Mouse (Mus musculus) hindbrain, embryonic 15.5 days (tissue): ENCODE results near the gene Kcnk18. TPM values are rescaled to one million over a fixed set of nuclear protein-coding genes. Genes with fewer than 3 reads are reported as not detected.

Experiments
- ATAC-seq: fragments of 200-750 bp; cut with Nextera tagmentation; 2 replicates; pipeline ENCODE4 v1.8.0; 2017; ENCODE audit warnings: low read depth, moderate number of reproducible peaks, moderate TSS enrichment; ENCODE audit not compliant: low FRiP score
- H3K27ac ChIP-seq: fragments of 300-500 bp; sonication (generic); replicated peaks from 2 replicates; pipeline ENCODE4 v1.5.1; 2015; ENCODE audit warnings: mild to moderate bottlenecking, inconsistent platforms
- H3K27me3 ChIP-seq: fragments of 300-500 bp; sonication (generic); 2 replicates; pipeline ENCODE4 v1.6.1; 2015; ENCODE audit warnings: control low read depth, inconsistent platforms
- H3K36me3 ChIP-seq: fragments of 300-500 bp; sonication (generic); 2 replicates; pipeline ENCODE4 v1.6.1; 2015; ENCODE audit warnings: control low read depth, inconsistent platforms
- H3K4me1 ChIP-seq: fragments of 300-500 bp; sonication (generic); replicated peaks from 2 replicates; pipeline ENCODE4 v1.6.1; 2015; ENCODE audit warnings: control low read depth, inconsistent platforms
- H3K4me2 ChIP-seq: fragments of 300-500 bp; sonication (generic); 2 replicates; pipeline ENCODE4 v1.6.1; 2015; ENCODE audit warnings: moderate library complexity, mild to moderate bottlenecking, inconsistent platforms
- H3K4me3 ChIP-seq: fragments of 300-500 bp; sonication (generic); 2 replicates; pipeline ENCODE4 v1.5.1; 2015; ENCODE audit warnings: mild to moderate bottlenecking, inconsistent platforms
- H3K9ac ChIP-seq: fragments of 300-500 bp; sonication (generic); 2 replicates; pipeline ENCODE4 v1.6.1; 2015; ENCODE audit warnings: inconsistent platforms
- H3K9me3 ChIP-seq: fragments of 300-500 bp; sonication (generic); 2 replicates; pipeline ENCODE4 v1.6.1; 2016; ENCODE audit warnings: control low read depth, inconsistent platforms
- WGBS: fragments of 180-500 bp; shearing (Covaris S2); methylation state at CpG from one replicate; pipeline ENCODE4 v1.1.7; 2015; 5-methylcytosine and 5-hydroxymethylcytosine counted together
- polyA plus RNA-seq: library from polyadenylated mRNA; unstranded; fragments of >200 nt; fragmentation: Nextera tagmentation; extraction: Ambion mirVana; gene quantifications from 2 replicates; pipeline ENCODE4 v1.2.1, GENCODE M21; 2015

Kcnk18 gene
- 0.04 and 0.10 TPM in 2 replicates for polyA plus RNA-seq

DNA sequence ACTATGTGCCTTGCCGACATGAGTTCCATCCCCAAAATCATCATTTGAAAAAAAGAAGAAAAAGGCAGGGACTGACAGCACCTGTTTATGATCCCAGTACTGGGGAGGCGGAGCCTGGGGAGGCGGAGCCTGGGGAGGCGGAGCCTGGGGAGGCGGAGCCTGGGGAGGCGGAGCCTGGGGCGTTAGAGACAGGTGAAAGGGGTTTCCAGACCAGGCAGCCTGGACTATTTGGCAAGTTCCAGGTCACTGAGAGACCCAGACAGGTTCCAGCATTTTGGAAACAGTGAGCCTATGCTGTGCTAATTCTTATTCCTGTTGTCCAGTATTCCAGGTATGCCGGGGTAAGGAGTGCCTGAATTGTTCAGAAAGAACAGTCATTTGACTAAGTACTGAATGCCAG, at the start of gene Kcnk18:
Kcnk18 (plus strand) TSS at position 224 of the 400 bp plus-strand sequence.
- ATAC-seq = no peak
- no peak within 1 kb of the TSS for H3K9ac ChIP-seq
- H3K9me3 ChIP-seq = no peaks in the 10 kb centered on the region
- H3K4me3 ChIP-seq = no peak within 1 kb of the TSS
- peaks cover 24% of the 10 kb centered on the region; the same call in 1 of the 2 replicates for H3K27me3 ChIP-seq
- no peak within 1 kb of the TSS for H3K4me2 ChIP-seq
- no peaks in the 10 kb centered on the region for H3K4me1 ChIP-seq
- WGBS = 92% methylated on average over 8 of the region's 8 CpGs
- no peak within 1 kb of the TSS for H3K27ac ChIP-seq
- H3K36me3 ChIP-seq = no peaks in the 10 kb centered on the region

DNA sequence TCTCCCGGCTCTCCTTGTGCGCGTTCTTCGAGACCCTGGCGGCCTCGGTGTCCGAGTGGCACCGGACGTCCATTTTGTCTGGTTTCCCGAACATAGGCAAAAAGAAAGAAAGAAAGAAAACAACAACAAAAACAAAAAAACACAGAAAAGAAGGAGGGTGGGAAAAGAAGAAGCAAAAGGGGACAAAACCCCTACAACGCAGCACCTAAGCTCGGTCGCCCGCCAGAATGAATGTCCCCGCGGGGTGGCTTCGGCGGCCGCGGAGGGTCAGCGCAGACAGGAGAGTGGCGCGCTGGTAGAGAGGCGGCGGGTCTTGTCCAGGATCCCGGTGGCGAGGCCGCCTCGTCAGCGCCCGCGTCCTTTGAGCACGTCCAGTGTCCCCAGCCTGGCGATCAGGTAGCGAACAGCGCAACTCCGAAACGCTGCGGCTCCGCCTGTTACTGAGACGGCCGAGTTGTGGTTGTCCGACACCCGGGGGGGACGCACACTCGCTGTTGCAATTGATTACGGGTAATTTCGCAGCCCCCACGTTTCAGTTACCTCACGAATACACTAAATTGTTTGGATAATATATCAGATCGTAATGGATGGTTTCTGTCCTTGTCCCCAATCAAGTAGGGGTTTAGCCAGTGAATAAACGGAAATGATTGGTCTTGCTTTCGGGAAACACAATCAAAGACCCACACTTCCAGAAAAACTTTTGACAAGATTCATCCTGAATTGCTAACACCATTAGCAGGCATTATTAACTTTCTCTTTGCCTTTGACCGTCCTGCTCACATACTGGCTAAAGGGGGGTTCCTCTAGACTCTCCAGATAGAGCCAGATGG, 48.9 kb upstream of the Kcnk18 start, which contains the start of gene Vax1:
Vax1 (minus strand) TSS at position 121 of the 830 bp plus-strand sequence.
- H3K4me1 ChIP-seq = peaks cover 25% of the 10 kb centered on the region
- H3K27me3 ChIP-seq = peaks cover 89% of the 10 kb centered on the region
- H3K4me3 ChIP-seq = peak within 1 kb of the TSS; percentile 4
- H3K9ac ChIP-seq = no peak within 1 kb of the TSS
- no peak for ATAC-seq
- under 1% methylated on average over 54 of the region's 54 CpGs for WGBS
- no peak within 1 kb of the TSS for H3K27ac ChIP-seq
- H3K4me2 ChIP-seq = peak within 1 kb of the TSS; percentile 40
- no peaks in the 10 kb centered on the region for H3K36me3 ChIP-seq
- no peaks in the 10 kb centered on the region for H3K9me3 ChIP-seq

DNA sequence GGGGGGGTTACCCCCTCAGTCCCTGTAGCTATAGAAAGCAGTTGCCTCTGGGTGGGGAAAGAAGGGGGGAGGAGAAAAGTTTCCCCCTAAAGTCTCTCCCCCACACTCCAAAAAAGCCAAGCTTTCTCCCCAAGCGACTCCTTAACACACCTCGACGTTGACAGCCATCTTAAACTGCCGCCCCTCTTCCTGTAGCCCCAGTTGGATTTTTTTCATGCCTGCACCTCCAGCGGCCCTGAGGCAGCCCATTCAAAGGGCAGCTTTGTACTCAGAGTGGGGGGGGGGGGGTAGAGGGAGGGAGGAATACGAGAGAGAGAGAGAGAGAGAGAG, 48.3 kb upstream of the Kcnk18 start:
- Histone ChIP-seq H3K4me1 (peaks cover 25% of the 10 kb centered on the region), H3K4me3 (no peak overlapping the region)

DNA sequence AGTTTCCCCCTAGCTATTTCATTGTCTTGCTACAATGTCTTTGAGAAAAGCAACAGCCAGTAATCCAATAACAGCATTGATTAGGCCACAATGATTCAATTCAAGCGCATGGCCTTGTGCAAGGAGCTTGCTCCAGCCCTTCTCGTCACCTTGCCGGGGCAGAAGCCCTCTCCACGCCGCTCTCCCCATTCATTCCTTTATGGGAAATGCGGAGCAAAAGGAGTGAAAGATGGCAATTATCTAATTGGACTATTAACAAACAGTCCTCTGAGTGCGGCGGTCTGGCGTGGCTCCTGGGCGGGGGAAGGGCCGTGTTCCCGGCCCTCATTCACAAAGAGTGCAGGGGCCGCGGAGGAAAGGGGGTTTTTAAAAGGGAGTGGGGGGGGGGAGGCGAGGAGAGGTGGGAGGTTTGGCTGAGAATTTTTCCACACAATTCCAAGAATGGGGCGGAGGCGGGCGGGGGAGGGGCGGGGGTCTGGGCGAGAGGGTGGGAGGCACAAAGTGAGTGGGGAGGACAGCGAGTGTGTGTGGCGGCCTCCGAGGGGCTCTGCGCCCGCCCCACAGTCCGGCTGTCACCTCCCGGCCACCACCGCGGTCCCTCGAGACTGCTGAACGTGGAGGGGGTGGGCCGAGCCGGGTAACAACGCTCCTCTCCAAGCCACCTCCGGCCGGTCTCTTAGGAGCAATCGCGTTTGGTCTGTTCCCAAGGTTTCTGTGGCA, 47.7 kb upstream of the Kcnk18 start:
- Histone ChIP-seq H3K27ac (no peak overlapping the region), H3K36me3 (no peaks in the 10 kb centered on the region), H3K9ac (no peak overlapping the region), H3K27me3 (peaks cover 90% of the 10 kb centered on the region), H3K4me2 (peak overlapping the region; percentile 23), H3K4me3 (no peak overlapping the region), H3K4me1 (peaks cover 21% of the 10 kb centered on the region), H3K9me3 (no peaks in the 10 kb centered on the region)
- no peak for ATAC-seq
- 1% methylated on average over 36 of the region's 38 CpGs for WGBS

More for the DNA sequence above, 48.3 kb upstream of the Kcnk18 start:
- ATAC-seq = no peak
- H3K27ac ChIP-seq = no peak overlapping the region
- under 1% methylated on average over 6 of the region's 6 CpGs for WGBS
- H3K9me3 ChIP-seq = no peaks in the 10 kb centered on the region
- no peak overlapping the region for H3K4me2 ChIP-seq
- H3K9ac ChIP-seq = no peak overlapping the region
- H3K27me3 ChIP-seq = peaks cover 89% of the 10 kb centered on the region
- no peaks in the 10 kb centered on the region for H3K36me3 ChIP-seq

DNA sequence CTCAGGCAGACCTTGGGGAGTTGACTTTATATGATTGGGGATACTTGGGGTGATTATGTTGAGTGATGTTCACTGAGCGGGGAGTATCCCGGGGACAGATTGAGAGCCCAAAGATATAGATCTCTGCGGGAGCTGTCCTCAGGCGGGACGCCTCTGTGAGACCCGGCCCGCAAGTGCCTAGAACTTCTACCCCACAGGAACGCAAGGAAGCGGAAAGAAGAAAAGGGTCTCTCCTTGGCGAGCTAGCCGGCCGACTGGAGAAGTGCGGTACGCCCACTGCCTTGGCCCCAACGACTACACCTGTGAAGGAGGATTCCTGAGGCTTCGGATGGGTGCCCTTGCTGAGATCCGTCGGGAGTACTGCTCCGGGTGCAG, 47.2 kb upstream of the Kcnk18 start:
- no peak for ATAC-seq
- H3K27ac ChIP-seq = no peak overlapping the region
- no peak overlapping the region for H3K4me3 ChIP-seq
- no peaks in the 10 kb centered on the region for H3K36me3 ChIP-seq
- peaks cover 15% of the 10 kb centered on the region for H3K4me1 ChIP-seq
- H3K9ac ChIP-seq = no peak overlapping the region
- peaks cover 89% of the 10 kb centered on the region for H3K27me3 ChIP-seq
- H3K4me2 ChIP-seq = no peak overlapping the region
- WGBS = under 1% methylated on average over 19 of the region's 19 CpGs
- H3K9me3 ChIP-seq = no peaks in the 10 kb centered on the region

DNA sequence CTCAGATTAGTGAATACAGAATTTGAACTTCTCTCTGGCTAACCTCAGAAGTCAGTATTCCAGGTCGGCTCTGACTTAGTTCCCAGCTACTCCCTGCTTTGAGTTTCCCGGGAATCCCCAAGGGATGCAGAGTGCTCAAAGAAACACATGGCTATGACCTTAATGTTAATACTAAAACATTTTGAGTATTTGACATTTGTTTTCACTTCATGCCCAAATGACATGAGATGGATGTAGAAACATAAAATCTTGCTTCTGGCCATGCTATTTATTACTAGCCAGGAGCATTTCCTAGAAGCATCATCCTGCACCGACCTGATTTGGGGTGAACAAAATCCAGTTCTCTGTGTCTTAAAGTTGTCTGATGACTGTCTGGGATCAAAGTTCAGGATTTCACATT, 46.2 kb upstream of the Kcnk18 start:
- H3K27ac ChIP-seq = no peak overlapping the region
- no peak overlapping the region for H3K4me3 ChIP-seq
- H3K9me3 ChIP-seq = no peaks in the 10 kb centered on the region
- H3K36me3 ChIP-seq = no peaks in the 10 kb centered on the region
- H3K4me2 ChIP-seq = no peak overlapping the region
- peaks cover 89% of the 10 kb centered on the region for H3K27me3 ChIP-seq
- H3K9ac ChIP-seq = no peak overlapping the region
- H3K4me1 ChIP-seq = peaks cover 14% of the 10 kb centered on the region
- WGBS = 4% methylated on average over 3 of the region's 3 CpGs
- no peak for ATAC-seq

DNA sequence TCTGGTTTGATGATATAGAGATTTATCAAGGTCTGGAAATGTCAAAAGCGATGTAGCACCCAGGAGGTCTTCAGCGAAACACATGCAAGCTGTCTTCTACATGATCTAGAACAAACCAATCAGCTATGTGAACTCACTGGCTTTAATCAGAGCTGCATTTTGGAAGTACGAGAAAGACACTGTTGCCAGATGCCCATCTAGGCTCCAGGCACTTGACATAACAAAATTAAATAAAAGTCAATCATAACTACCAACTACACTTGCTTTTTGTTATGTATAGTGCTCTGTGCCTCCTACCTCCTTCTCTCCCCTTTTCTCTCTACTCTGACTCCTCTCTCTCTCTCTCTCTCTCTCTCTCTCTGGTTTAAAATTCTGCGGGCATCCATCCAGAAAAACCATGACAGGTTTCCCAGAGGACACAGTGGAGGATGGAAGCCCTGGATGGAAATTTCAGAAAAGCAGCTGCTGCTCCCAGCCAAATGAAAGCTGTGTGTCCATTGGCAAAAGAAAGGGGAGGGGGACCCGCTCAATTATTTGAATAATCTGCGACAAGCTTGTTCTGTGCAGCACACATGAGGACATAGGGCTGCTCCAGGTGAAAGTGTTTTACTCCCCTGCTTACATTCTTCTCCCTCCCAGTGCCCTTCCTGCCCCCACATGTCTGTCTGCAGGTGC, 45.5 kb upstream of the Kcnk18 start:
- Histone ChIP-seq H3K9ac (no peak overlapping the region), H3K27me3 (peaks cover 88% of the 10 kb centered on the region), H3K9me3 (no peaks in the 10 kb centered on the region), H3K27ac (no peak overlapping the region), H3K4me1 (peaks cover 14% of the 10 kb centered on the region), H3K4me2 (no peak overlapping the region), H3K36me3 (no peaks in the 10 kb centered on the region), H3K4me3 (no peak overlapping the region)
- 11% methylated on average over 6 of the region's 6 CpGs for WGBS
- no peak for ATAC-seq

DNA sequence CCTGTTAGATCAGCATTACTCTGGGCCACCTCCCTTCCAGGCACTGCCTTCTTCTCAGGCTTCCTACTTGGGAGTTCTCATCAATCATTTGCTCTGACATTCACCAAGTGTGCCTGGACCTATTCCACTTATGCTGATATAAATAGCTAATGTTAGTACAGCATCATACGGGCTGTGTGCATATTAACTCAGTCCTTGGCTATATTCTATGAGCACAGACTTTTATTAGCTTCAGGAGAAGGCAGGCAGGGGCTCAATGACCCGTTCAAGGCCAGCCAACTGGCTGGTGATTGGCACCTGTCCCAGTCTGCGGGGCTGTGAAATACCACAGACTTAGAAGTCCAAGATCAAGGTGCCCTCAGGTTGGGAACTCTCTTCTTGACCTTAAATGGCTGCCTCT, 35.0 kb upstream of the Kcnk18 start:
- H3K36me3 ChIP-seq = no peaks in the 10 kb centered on the region
- H3K4me1 ChIP-seq = no peaks in the 10 kb centered on the region
- 41% methylated on average over 3 of the region's 3 CpGs for WGBS
- H3K4me3 ChIP-seq = no peak overlapping the region
- H3K9me3 ChIP-seq = no peaks in the 10 kb centered on the region
- no peak overlapping the region for H3K27ac ChIP-seq
- no peak for ATAC-seq
- peaks cover 71% of the 10 kb centered on the region for H3K27me3 ChIP-seq
- no peak overlapping the region for H3K4me2 ChIP-seq
- no peak overlapping the region for H3K9ac ChIP-seq

DNA sequence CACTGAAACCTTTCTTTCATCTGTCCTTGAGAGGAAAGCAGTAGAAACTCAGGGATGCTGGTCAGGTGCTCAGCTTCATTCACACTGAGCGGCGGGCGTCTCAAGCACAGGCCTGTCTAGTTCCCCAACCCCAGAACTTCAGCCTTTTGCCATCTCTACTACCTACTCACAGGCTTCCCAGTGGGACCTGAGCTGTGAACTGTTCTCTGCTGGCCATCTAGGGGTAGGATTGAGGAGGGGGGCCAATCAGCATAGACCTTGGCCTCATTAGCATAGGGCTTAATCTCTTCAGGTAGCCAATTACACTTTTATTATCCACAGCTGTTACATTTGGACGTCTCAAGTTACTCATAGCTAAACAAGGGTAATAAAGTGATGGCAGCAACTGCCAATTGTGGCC, 30.0 kb upstream of the Kcnk18 start:
- Histone ChIP-seq H3K9ac (no peak overlapping the region), H3K9me3 (no peaks in the 10 kb centered on the region), H3K36me3 (no peaks in the 10 kb centered on the region), H3K4me1 (0 out of 2 replicates have a peak, but pooled peaks cover 2% of the 10 kb centered on the region), H3K27me3 (peaks cover 86% of the 10 kb centered on the region), H3K4me3 (no peak overlapping the region), H3K4me2 (no peak overlapping the region), H3K27ac (no peak overlapping the region)
- 21% methylated on average over 4 of the region's 4 CpGs for WGBS
- no peak for ATAC-seq

DNA sequence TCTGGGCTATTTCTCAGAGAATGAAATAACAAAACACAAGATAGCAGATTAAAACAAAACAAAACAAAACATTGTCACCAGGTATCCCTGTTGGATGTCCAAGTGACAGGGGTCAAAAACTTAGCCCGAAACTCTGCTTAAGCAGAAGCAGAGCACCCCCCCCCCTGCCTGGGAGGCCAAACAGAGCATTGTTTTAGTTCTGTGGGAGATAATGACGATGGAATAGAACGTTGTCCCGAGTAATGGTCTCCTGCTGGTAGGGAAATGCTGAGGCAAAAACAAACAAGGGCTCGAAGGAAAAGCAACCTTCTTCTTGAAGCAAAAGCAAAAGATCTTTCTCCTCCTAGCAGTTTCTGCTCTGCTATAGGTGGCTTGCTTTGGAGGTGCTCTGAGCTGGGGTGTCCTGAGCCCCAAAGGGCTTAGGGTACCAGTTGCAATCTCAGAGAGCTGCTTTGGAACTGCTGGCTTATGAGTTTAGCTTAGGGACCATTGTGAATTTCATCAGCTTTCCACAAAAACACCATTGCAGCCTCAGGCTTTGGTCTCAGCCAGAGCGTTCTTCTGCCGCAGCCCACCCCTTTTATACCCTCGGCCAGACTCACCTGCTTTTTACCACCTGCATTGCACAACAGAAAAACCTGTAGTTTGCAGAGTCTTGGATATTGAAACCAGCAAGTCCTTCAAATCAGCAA, 28.4 kb upstream of the Kcnk18 start:
- peaks cover 88% of the 10 kb centered on the region for H3K27me3 ChIP-seq
- no peak overlapping the region for H3K27ac ChIP-seq
- H3K4me1 ChIP-seq = 0 out of 2 replicates have a peak, but pooled peaks cover 7% of the 10 kb centered on the region
- WGBS = under 1% methylated on average over 8 of the region's 8 CpGs
- no peaks in the 10 kb centered on the region for H3K9me3 ChIP-seq
- no peak for ATAC-seq
- no peaks in the 10 kb centered on the region for H3K36me3 ChIP-seq
- no peak overlapping the region for H3K4me2 ChIP-seq
- no peak overlapping the region for H3K4me3 ChIP-seq
- no peak overlapping the region for H3K9ac ChIP-seq

DNA sequence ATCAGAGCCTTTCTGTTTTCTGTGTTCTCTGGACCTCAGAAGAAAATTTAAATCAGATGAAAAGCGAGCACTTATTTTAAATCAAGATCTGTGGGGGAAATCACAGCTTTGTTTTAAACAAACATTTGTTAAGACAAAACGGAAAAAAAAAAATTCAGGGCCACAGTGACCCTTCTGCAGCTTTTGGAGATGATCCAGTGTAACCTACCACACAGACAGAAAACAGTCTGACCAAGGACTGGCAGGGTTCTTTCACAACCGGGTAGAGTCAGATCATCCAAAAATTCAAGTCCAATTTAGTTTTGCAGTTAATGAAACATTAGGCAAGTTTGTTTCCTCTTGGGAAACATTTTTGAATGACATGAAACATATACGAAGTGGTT, 27.9 kb upstream of the Kcnk18 start:
- 9% methylated on average over 4 of the region's 4 CpGs for WGBS
- 0 out of 2 replicates have a peak, but pooled peaks cover 7% of the 10 kb centered on the region for H3K4me1 ChIP-seq
- peaks cover 88% of the 10 kb centered on the region for H3K27me3 ChIP-seq
- H3K4me2 ChIP-seq = no peak overlapping the region
- no peaks in the 10 kb centered on the region for H3K36me3 ChIP-seq
- no peak for ATAC-seq
- no peaks in the 10 kb centered on the region for H3K9me3 ChIP-seq
- no peak overlapping the region for H3K9ac ChIP-seq
- no peak overlapping the region for H3K4me3 ChIP-seq
- no peak overlapping the region for H3K27ac ChIP-seq
